Mouse (Mus musculus): Measurements from ENCODE around the gene Chrna1.
"Not testable (repeated sequence)": the region's sequence is repeated elsewhere in the genome, so short reads cannot be mapped to it uniquely, and the experiment has no call there.

Chrna1 gene

GRCm38 (mm10) chr2:73557061-73557460 is 23.1 kb downstream of the Chrna1 start:
- not testable (repeated sequence) for DNase-seq (ENCODE audit: low read depth)

GRCm38 (mm10) chr2:73554389-73554788 is 25.7 kb downstream of the Chrna1 start:
- DNase-seq (ENCODE audit: low read depth): no peak

DNA sequence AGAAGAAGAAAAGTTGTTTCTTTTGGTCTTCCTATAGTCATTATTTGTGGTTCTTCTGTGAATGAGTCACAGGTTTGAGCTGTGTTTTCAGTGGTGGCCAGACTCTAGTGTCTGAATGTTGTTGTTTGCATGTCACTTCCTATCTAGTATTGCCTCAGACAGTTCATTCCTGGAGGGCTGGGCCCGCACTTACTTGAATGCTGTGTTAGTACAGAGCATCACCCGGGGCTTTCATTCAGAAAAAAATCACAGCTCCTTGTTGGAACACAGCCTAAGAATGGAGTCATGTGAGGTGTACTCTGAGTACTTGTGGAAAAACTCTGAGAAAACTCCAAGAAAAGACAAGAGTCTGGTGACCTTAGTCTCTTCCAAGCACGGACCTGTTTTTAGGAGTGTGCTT is 27.2 kb downstream of the Chrna1 start:
- peak; percentile 76 for DNase-seq (ENCODE audit: low read depth)

GRCm38 (mm10) chr2:73550725-73551124 is 29.4 kb downstream of the Chrna1 start:
- DNase-seq (ENCODE audit: low read depth): peak; percentile 83

GRCm38 (mm10) chr2:73548542-73548941 is 31.6 kb downstream of the Chrna1 start:
- peak; percentile 65 for DNase-seq (ENCODE audit: low read depth)

- DNase-seq (ENCODE audit: low read depth): peak; percentile 87
Measured at GRCm38 (mm10) chr2:73547256-73547655, 32.9 kb downstream of the Chrna1 start.

DNA sequence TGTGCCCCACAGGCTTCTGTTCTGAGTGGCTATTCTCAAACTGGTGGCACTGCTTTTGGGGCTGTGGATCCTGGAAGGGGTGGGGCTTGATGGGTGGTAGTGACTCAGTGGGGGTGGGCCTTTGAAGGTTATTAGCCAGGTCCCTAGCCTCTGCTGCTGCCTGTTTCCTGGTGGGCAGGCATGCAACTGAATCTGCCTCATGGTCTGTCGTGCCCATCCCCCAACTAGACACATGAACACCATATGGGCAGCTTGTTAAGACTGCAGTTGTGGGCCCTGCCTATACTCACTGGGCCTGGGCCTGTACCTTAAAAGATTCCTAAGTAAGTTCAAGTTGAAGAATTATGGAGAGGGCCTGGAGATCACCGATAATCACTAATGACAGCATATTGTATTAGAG is 34.6 kb downstream of the Chrna1 start:
- peak; percentile 62 for DNase-seq (ENCODE audit: low read depth)

DNA sequence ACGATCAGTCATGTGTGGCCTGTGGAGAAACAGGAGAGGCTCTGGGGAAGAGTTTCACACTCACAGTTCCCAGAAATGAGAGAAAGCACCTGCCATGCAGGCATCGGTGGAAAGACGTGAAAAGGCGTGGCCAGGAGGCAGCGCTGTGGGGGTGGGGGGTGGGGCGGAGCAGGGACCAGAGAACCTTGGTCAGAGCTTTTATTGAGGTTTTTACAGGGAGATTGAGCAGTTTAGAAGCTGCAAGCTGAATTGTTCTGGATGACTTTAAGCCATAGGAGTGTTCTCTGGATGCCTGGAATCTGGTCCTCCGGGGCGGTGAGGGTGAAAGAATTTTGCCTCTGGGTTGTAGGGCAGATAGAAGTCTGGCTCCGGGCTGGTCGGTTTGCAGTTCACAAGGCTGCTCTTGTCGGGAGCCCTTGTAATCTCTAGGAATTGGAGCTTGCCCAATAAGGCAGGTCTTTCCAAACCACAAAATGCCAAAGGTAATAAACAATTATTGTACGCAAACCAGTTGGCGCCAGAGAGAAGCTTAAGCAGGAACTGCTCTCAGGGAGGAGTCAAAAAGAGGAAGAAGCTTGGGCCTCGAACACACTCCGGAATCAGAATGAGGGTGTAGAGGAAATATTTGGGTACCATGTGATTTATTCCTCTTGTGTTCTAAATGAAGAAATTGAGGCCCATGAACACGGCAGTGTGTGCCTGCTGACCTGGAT is 39.5 kb downstream of the Chrna1 start:
- peak; percentile 86 for DNase-seq (ENCODE audit: low read depth)

GRCm38 (mm10) chr2:73539697-73540096 is 40.4 kb downstream of the Chrna1 start:
- DNase-seq (ENCODE audit: low read depth): peak; percentile 56

DNA sequence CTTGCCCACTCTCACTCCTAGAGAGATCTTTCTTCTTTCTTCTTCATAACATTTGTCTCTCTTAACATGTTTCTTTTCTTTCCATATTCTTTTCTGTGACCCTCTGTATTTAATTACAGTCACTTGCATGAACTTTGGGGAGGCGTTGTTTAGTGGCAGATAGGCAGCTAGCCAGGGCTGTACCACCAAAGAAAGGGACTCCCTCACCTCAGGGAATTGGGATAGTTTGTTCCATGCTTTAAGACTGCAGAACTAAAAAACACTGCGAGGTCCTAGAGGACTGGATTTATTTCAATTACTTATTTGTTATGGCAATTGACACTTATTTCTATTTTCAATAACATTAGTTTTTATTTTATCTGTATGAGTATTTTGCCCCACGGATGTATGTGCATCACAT is 41.0 kb downstream of the Chrna1 start:
- no peak for DNase-seq (ENCODE audit: low read depth)

- DNase-seq (ENCODE audit: low read depth): no peak
Measured at GRCm38 (mm10) chr2:73538590-73538989, 41.5 kb downstream of the Chrna1 start.

GRCm38 (mm10) chr2:73536091-73536783 is 43.9 kb downstream of the Chrna1 start:
- DNase-seq (ENCODE audit: low read depth): no peak

- DNase-seq (ENCODE audit: low read depth): no peak
Measured at GRCm38 (mm10) chr2:73534720-73535119, 45.4 kb downstream of the Chrna1 start.

- no peak for DNase-seq (ENCODE audit: low read depth)
Measured at GRCm38 (mm10) chr2:73530487-73530886, 49.7 kb downstream of the Chrna1 start.

GRCm38 (mm10) chr2:73529356-73530330 is 50.5 kb downstream of the Chrna1 start, which contains the start of gene Wipf1:
Gene Wipf1 (minus strand): TSS chr2:73529734.
- peak; percentile 77 for DNase-seq (ENCODE audit: low read depth)

DNA sequence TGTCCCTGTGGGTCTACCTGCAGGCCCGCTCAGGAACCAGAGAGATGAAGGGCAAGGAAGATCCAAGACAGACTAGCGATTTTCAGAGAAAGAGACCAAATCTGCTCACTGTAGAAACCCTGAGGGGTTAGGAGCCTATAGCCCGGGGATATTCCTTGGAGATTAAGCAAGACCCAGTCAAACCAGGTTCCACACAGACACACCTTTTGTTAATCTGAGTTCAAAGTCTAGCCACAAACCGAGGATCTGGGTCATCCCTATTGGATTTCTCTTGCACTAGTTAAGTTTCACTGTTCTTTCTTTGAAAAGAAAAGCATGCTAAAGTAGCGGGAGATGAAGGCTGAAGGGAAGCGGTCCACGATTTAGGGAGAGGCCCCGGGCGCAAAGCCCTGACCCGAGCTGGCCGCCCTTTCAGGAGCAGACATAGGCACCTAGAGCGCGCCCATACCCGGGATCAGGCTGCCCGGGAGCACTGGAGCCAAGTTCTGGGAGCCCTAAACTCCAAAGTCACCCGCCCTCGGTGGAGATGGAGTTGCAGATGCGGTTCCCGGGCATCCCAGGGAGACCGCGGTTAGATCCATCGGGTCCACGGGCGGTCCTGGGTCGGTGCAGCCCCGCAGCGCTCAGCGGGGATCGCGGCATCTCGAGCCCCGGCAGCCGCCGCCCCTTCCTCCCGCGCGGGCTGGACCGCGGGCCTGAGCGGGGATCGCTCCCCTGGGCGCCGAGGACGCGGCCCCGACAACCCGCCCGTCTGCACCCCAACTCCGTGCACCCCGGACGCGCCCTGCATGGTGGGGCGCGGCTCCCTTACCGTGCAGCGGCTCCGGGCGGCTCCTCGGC is 51.4 kb downstream of the Chrna1 start:
- DNase-seq (ENCODE audit: low read depth): no peak

DNA sequence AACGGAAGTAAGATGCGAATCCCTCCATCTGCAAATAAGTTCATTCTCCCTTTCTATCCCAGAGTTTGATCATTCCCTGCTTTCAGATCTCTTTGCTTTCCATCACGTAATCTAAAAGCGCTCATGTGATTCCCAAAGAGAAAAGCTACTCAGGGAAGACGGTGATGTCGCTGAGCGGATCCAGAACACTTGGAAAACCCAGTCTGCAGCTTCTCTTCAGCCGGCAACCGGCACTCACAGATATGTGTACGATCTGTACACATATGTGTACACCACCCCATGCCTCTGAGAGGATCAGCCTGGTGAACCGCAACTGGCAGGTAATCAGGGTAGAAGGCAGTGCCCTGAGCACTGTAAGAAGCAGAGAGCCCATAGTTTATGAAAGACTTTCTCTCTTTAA is 52.2 kb downstream of the Chrna1 start:
- no peak for DNase-seq (ENCODE audit: low read depth)

GRCm38 (mm10) chr2:73526691-73527090 is 53.4 kb downstream of the Chrna1 start:
- DNase-seq (ENCODE audit: low read depth): peak; percentile 61

DNA sequence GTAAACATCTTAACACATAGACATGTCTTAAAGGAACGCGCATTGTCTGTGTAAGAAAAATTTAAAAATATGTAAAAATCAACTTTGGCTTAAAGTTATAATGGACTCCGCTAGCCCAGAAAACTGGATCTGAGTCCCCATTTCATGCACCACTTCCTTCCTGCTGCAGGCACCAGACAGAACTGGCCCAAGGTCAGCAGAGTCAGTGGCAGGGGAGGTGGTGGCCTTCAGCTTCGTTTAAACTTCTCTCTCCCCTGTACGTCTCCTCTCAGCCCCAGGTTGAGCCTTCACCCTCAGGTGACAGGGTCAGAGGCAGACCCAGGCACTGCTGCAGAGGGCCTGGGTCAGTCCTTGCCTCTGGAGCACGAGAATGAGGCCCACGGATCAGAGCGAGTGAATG is 57.2 kb downstream of the Chrna1 start:
- peak; percentile 70 for DNase-seq (ENCODE audit: low read depth)

DNA sequence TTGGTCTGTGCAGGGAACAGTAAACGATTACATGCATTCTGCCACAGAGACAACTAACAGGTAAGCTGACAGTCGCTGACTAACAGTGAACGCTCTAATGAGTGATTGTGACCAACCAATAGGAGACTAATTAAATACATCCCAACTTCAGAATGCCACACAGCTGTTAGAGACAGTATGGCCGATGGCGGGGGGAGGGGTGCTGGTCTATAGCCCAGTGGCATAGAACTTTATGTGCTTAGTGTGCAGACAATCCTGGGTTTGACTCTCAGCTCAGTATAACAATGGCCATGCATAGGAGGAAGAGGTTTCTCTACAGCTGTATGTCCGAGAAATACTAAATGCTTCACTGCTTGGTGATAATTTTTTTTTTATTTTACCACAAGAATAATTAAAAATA is 57.8 kb downstream of the Chrna1 start:
- peak; percentile 56 for DNase-seq (ENCODE audit: low read depth)

DNA sequence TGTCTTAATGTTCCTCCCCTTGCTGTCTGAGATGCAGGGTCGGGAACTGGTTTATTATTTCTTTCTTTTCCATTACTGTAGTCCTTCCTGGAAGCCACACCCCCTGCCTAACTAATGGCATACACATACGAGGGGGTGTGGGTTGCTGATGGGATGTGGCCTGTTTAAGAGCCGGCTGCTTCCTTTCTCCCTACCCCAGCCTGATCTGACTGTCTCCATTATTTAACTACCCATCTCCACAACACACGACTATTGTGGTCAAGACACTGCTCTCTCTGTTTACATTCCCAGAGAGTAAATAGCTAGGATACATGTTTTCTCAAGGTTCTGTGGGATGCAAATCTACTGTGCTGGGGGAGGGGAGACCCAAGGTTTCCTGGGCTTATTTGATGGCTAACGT is 58.4 kb downstream of the Chrna1 start:
- peak; percentile 87 for DNase-seq (ENCODE audit: low read depth)

Data from 416B (cell line).